Mouse (Mus musculus): ENCODE results near the gene 2010111I01Rik. TPM values are rescaled to one million over a fixed set of nuclear protein-coding genes. Genes with fewer than 3 reads are reported as not detected.
A peak's percentile ranks its signal among the peaks of the same experiment; 100 is the strongest.
"Not testable (repeated sequence)": the region's sequence is repeated elsewhere in the genome, so short reads cannot be mapped to it uniquely, and the experiment has no call there.

The 2010111I01Rik gene
- polyA plus RNA-seq, 1 experiment from 2014 or later = 134 TPM

- DNase-seq (ENCODE audit: low spot score) (no peak), ATAC-seq (ENCODE audit: insufficient number of reproducible peaks, low FRiP score, low TSS enrichment, low read depth) (no peak)
- no peak overlapping the region for H3K4me2 ChIP-seq (ENCODE audit: low read depth, severe bottlenecking)
- no peaks in the 10 kb centered on the region for H3K4me1 ChIP-seq (ENCODE audit: control insufficient read depth, insufficient read depth, low read length)
- H3K36me3 ChIP-seq (ENCODE audit: control insufficient read depth, insufficient read depth, low read length) = no peaks in the 10 kb centered on the region
- no peaks in the 10 kb centered on the region for H3K9me3 ChIP-seq (ENCODE audit: control insufficient read depth, low read length)
- H3K4me3 ChIP-seq (ENCODE audit: low read depth, low read length) = no peak overlapping the region
- no peak overlapping the region for H3K27ac ChIP-seq (replicated peaks; ENCODE audit: low read depth, low read length)
- H3K9ac ChIP-seq (ENCODE audit: low read length) = no peak overlapping the region
- no peaks in the 10 kb centered on the region for H3K27me3 ChIP-seq (ENCODE audit: control insufficient read depth, insufficient read depth, low read length)
- 93% methylated on average over 3 of the region's 3 CpGs for WGBS
These were observed 379.8 kb downstream of the 2010111I01Rik start for GRCm38 (mm10) chr13:63344481-63344880.

GRCm38 (mm10) chr13:63345476-63346225 is 381.0 kb downstream of the 2010111I01Rik start:
- ATAC-seq (ENCODE audit: insufficient number of reproducible peaks, low FRiP score, low TSS enrichment, low read depth) = no peak
- WGBS = 77% methylated on average over 5 of the region's 5 CpGs

GRCm38 (mm10) chr13:63347639-63348038 is 382.9 kb downstream of the 2010111I01Rik start:
- no peaks in the 10 kb centered on the region for H3K36me3 ChIP-seq (ENCODE audit: control insufficient read depth, insufficient read depth, low read length)
- WGBS = 89% methylated on average over 2 of the region's 2 CpGs
- no peak overlapping the region for H3K27ac ChIP-seq (replicated peaks; ENCODE audit: low read depth, low read length)
- no peaks in the 10 kb centered on the region for H3K27me3 ChIP-seq (ENCODE audit: control insufficient read depth, insufficient read depth, low read length)
- H3K4me1 ChIP-seq (ENCODE audit: control insufficient read depth, insufficient read depth, low read length) = no peaks in the 10 kb centered on the region
- DNase-seq (ENCODE audit: low spot score) (no peak), ATAC-seq (ENCODE audit: insufficient number of reproducible peaks, low FRiP score, low TSS enrichment, low read depth) (no peak)
- H3K4me3 ChIP-seq (ENCODE audit: low read depth, low read length) = no peak overlapping the region
- no peak overlapping the region for H3K4me2 ChIP-seq (ENCODE audit: low read depth, severe bottlenecking)
- no peaks in the 10 kb centered on the region for H3K9me3 ChIP-seq (ENCODE audit: control insufficient read depth, low read length)
- H3K9ac ChIP-seq (ENCODE audit: low read length) = no peak overlapping the region

More at GRCm38 (mm10) chr13:63345476-63346225, 381.0 kb downstream of the 2010111I01Rik start:
- no peak overlapping the region for H3K27ac ChIP-seq (replicated peaks; ENCODE audit: low read depth, low read length)
- no peaks in the 10 kb centered on the region for H3K4me1 ChIP-seq (ENCODE audit: control insufficient read depth, insufficient read depth, low read length)
- H3K27me3 ChIP-seq (ENCODE audit: control insufficient read depth, insufficient read depth, low read length) = no peaks in the 10 kb centered on the region
- H3K9ac ChIP-seq (ENCODE audit: low read length) = no peak overlapping the region
- no peak for DNase-seq (ENCODE audit: low spot score)
- H3K4me2 ChIP-seq (ENCODE audit: low read depth, severe bottlenecking) = no peak overlapping the region
- H3K36me3 ChIP-seq (ENCODE audit: control insufficient read depth, insufficient read depth, low read length) = no peaks in the 10 kb centered on the region
- H3K4me3 ChIP-seq (ENCODE audit: low read depth, low read length) = no peak overlapping the region
- H3K9me3 ChIP-seq (ENCODE audit: control insufficient read depth, low read length) = no peaks in the 10 kb centered on the region

GRCm38 (mm10) chr13:63350076-63350475 is 385.4 kb downstream of the 2010111I01Rik start:
- Histone ChIP-seq H3K4me2 (ENCODE audit: low read depth, severe bottlenecking) (no peak overlapping the region), H3K9ac (ENCODE audit: low read length) (no peak overlapping the region), H3K4me3 (ENCODE audit: low read depth, low read length) (no peak overlapping the region), H3K36me3 (ENCODE audit: control insufficient read depth, insufficient read depth, low read length) (no peaks in the 10 kb centered on the region), H3K9me3 (ENCODE audit: control insufficient read depth, low read length) (no peaks in the 10 kb centered on the region), H3K27me3 (ENCODE audit: control insufficient read depth, insufficient read depth, low read length) (no peaks in the 10 kb centered on the region), H3K27ac (replicated peaks; ENCODE audit: low read depth, low read length) (no peak overlapping the region), H3K4me1 (ENCODE audit: control insufficient read depth, insufficient read depth, low read length) (no peaks in the 10 kb centered on the region)
- ATAC-seq (ENCODE audit: insufficient number of reproducible peaks, low FRiP score, low TSS enrichment, low read depth) (no peak), DNase-seq (ENCODE audit: low spot score) (no peak)
- WGBS = 93% methylated on average over 4 of the region's 4 CpGs

GRCm38 (mm10) chr13:63353312-63353711 is 388.6 kb downstream of the 2010111I01Rik start:
- not testable (repeated sequence) for H3K4me3 ChIP-seq (ENCODE audit: low read depth, low read length); H3K4me2 ChIP-seq (ENCODE audit: low read depth, severe bottlenecking); H3K9me3 ChIP-seq (ENCODE audit: control insufficient read depth, low read length); H3K4me1 ChIP-seq (ENCODE audit: control insufficient read depth, insufficient read depth, low read length); H3K9ac ChIP-seq (ENCODE audit: low read length); H3K36me3 ChIP-seq (ENCODE audit: control insufficient read depth, insufficient read depth, low read length); H3K27ac ChIP-seq (replicated peaks; ENCODE audit: low read depth, low read length); ATAC-seq (ENCODE audit: insufficient number of reproducible peaks, low FRiP score, low TSS enrichment, low read depth); DNase-seq (ENCODE audit: low spot score); H3K27me3 ChIP-seq (ENCODE audit: control insufficient read depth, insufficient read depth, low read length)
- 89% methylated on average over 4 of the region's 4 CpGs for WGBS

GRCm38 (mm10) chr13:63356101-63356500 is 391.4 kb downstream of the 2010111I01Rik start:
- Histone ChIP-seq H3K36me3 (ENCODE audit: control insufficient read depth, insufficient read depth, low read length) (no peaks in the 10 kb centered on the region), H3K4me3 (ENCODE audit: low read depth, low read length) (no peak overlapping the region), H3K27me3 (ENCODE audit: control insufficient read depth, insufficient read depth, low read length) (no peaks in the 10 kb centered on the region), H3K4me1 (ENCODE audit: control insufficient read depth, insufficient read depth, low read length) (0 out of 2 replicates have a peak, but pooled peaks cover 3% of the 10 kb centered on the region), H3K9ac (ENCODE audit: low read length) (no peak overlapping the region), H3K27ac (replicated peaks; ENCODE audit: low read depth, low read length) (no peak overlapping the region), H3K9me3 (ENCODE audit: control insufficient read depth, low read length) (no peaks in the 10 kb centered on the region), H3K4me2 (ENCODE audit: low read depth, severe bottlenecking) (no peak overlapping the region)
- no peak for DNase-seq (ENCODE audit: low spot score)
- WGBS = 92% methylated on average over 4 of the region's 4 CpGs
- no peak for ATAC-seq (ENCODE audit: insufficient number of reproducible peaks, low FRiP score, low TSS enrichment, low read depth)

- H3K36me3 ChIP-seq (ENCODE audit: control insufficient read depth, insufficient read depth, low read length) = no peaks in the 10 kb centered on the region
- H3K9me3 ChIP-seq (ENCODE audit: control insufficient read depth, low read length) = no peaks in the 10 kb centered on the region
- H3K27ac ChIP-seq (replicated peaks; ENCODE audit: low read depth, low read length) = no peak overlapping the region
- no peaks in the 10 kb centered on the region for H3K27me3 ChIP-seq (ENCODE audit: control insufficient read depth, insufficient read depth, low read length)
- 45% methylated on average over 3 of the region's 3 CpGs for WGBS
- H3K9ac ChIP-seq (ENCODE audit: low read length) = no peak overlapping the region
- ATAC-seq (ENCODE audit: insufficient number of reproducible peaks, low FRiP score, low TSS enrichment, low read depth) (no peak), DNase-seq (ENCODE audit: low spot score) (peak; percentile 77)
- no peak overlapping the region for H3K4me2 ChIP-seq (ENCODE audit: low read depth, severe bottlenecking)
- H3K4me3 ChIP-seq (ENCODE audit: low read depth, low read length) = no peak overlapping the region
- H3K4me1 ChIP-seq (ENCODE audit: control insufficient read depth, insufficient read depth, low read length) = 0 out of 2 replicates have a peak, but pooled peaks cover 3% of the 10 kb centered on the region
These were observed 391.9 kb downstream of the 2010111I01Rik start for GRCm38 (mm10) chr13:63356558-63356957.

GRCm38 (mm10) chr13:63359393-63359792 is 394.7 kb downstream of the 2010111I01Rik start:
- 87% methylated on average over 4 of the region's 4 CpGs for WGBS
- Histone ChIP-seq H3K9ac (ENCODE audit: low read length) (no peak overlapping the region), H3K4me1 (ENCODE audit: control insufficient read depth, insufficient read depth, low read length) (peaks cover 3% of the 10 kb centered on the region; the same call in 1 of the 2 replicates), H3K27ac (replicated peaks; ENCODE audit: low read depth, low read length) (no peak overlapping the region), H3K4me2 (ENCODE audit: low read depth, severe bottlenecking) (no peak overlapping the region), H3K9me3 (ENCODE audit: control insufficient read depth, low read length) (no peaks in the 10 kb centered on the region), H3K36me3 (ENCODE audit: control insufficient read depth, insufficient read depth, low read length) (no peaks in the 10 kb centered on the region), H3K27me3 (ENCODE audit: control insufficient read depth, insufficient read depth, low read length) (no peaks in the 10 kb centered on the region), H3K4me3 (ENCODE audit: low read depth, low read length) (no peak overlapping the region)
- DNase-seq (ENCODE audit: low spot score) = no peak
- ATAC-seq (ENCODE audit: insufficient number of reproducible peaks, low FRiP score, low TSS enrichment, low read depth) = no peak

All from limb, embryonic 11.5 days (tissue).